Mouse (Mus musculus): ENCODE results near the gene Akr1c18.

GRCm38 (mm10) chr13:4155286-4155685 lies 4.8 kb upstream of the Akr1c18 start:
- TF ChIP-seq CTCF (IDR thresholded peaks at IDR 0.05; ENCODE audit: extremely low read depth, insufficient read length, insufficient replicate concordance, low read depth, low read length), result no peak
- no peak for TF ChIP-seq POLR2A (IDR thresholded peaks at IDR 0.05; ENCODE audit: low read depth, low read length)
